Mouse (Mus musculus) adrenal gland, postnatal 10 days (tissue): ENCODE measurements around the gene Srgn. TPM values are rescaled to one million over a fixed set of nuclear protein-coding genes. Genes with fewer than 3 reads are reported as not detected.

Experiments
- DNase-seq: peaks from one replicate; pipeline ENCODE4 v3.0.0; 2021; ENCODE audit warnings: mixed read lengths
- long read RNA-seq, 2 experiments: library from polyadenylated mRNA; stranded (forward); transcript quantifications; one replicate each; pipeline ENCODE4 v2.0.0; 2021
- total RNA-seq, 2 experiments: library from RNA; stranded (reverse); gene quantifications; 2 replicates each; pipeline ENCODE4 v1.2.3; 2021

Gene Srgn
- total RNA-seq: 10 to 100 TPM; 41.3 to 44.6 TPM
- long read RNA-seq, experiment 1, transcript Srgn-201 (3 exons, 938 nt): major isoform, 23 of 29 reads
- long read RNA-seq, experiment 1, partial matches to known transcripts: 4 of 29 reads
- long read RNA-seq, experiment 1, other reads (novel, unspliced or antisense): 1 of 29 reads
- long read RNA-seq, experiment 2, partial matches to known transcripts: 0 of 10 reads
- long read RNA-seq, experiment 2, other reads (novel, unspliced or antisense): 6 of 10 reads

DNA sequence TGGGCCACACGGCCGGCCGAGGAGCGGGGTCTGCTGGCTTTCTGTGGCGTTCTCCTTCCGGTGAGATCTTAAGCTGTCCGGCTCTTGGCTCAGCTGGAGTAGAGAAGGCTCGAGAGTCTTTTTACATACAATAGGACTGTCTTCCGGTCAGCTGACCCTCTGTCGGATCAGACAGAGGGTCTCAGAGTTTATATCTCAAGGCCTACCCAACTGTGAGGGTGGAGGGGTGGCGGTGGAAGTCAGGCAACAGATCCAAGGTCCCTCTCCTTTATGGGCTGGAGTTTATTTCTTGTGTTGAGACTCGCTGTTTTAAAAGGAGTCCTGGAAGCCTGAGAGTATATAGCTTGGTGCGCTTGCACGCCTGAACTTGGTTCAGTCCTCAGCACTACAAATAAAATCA lies at the start of gene Srgn:
Gene Srgn (minus strand): TSS at position 101 of the 400 bp plus-strand sequence.
- no peak for DNase-seq

DNA sequence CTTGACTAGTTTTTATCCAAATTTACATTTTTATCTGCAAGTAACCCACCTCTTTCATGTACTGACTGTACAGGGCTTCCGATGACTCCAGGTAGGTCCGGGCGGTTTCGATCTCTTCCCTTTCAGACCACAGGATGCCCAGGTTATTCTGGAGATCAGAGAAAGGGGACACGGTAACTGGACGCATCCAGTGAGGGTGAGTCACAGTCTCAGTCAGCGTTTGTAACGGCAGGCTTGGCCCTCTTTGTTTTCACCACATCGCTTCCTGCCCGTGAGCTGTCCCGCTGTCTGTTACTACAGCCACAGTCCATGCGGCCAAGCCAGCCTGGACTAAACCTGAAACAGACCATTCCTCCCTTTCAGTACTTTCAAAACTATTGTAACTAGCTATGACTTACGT lies 47.8 kb upstream of the Srgn start:
- DNase-seq: no peak

GRCm38 (mm10) chr10:62570126-62570871 lies 43.0 kb upstream of the Srgn start:
- no peak for DNase-seq

DNA sequence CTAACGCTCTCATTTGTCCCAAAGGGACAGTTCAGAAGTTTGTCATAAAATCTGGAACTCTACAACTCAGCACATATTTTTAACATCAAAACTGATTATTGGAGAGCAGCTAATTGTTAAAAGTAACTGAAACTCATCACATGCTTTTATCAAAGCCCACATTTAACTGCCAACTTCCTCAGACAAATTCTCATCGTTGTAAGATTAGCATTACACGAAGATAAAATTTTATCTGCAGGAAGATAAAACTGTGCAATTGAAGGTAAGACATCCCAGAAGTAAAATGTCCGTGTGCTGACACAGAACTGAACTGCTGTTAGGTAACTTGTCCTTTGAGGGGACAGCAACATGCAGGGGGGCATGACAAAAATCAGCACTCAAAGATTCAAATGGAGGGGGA lies 41.6 kb upstream of the Srgn start:
- no peak for DNase-seq

DNA sequence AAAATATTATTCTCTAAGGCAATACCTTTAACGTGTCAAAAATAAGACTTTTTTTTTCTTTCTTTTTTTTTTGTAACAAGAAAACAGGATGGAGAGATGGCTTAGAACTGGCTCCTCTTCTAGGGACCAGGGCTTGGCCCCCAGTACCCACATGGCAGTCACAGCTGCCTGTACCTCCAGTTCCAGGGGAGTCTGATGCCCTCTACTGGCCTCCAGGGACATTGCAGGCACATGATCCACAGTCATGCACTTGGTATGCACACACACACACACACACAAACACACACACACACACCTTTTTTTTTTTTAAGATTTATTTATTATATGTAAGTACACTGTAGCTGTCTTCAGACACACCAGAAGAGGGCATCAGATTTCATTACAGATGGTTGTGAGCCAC lies 30.5 kb upstream of the Srgn start:
- no peak for DNase-seq

DNA sequence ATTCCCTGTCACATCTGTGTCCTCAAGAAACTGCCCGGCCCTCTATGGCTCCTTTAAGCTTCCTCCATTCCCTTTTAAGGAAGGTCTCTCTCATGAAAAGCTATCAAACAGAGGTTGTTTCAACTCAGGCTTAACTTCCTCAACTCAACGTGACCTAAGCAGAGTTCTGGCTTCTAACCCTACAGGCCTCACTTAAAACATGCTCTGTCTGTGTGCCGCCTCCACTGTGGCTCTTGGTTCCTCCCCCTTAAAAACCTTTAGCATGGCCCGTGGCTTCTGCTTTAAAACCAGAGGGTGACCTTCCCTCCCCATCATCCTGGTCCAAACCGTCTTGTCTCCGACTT lies 29.3 kb upstream of the Srgn start:
- DNase-seq: no peak

GRCm38 (mm10) chr10:62555705-62556557 lies 28.7 kb upstream of the Srgn start:
- no peak for DNase-seq

- DNase-seq: no peak
Observed at GRCm38 (mm10) chr10:62553611-62554091, 26.4 kb upstream of the Srgn start.

GRCm38 (mm10) chr10:62550787-62551300 lies 23.6 kb upstream of the Srgn start:
- no peak for DNase-seq

DNA sequence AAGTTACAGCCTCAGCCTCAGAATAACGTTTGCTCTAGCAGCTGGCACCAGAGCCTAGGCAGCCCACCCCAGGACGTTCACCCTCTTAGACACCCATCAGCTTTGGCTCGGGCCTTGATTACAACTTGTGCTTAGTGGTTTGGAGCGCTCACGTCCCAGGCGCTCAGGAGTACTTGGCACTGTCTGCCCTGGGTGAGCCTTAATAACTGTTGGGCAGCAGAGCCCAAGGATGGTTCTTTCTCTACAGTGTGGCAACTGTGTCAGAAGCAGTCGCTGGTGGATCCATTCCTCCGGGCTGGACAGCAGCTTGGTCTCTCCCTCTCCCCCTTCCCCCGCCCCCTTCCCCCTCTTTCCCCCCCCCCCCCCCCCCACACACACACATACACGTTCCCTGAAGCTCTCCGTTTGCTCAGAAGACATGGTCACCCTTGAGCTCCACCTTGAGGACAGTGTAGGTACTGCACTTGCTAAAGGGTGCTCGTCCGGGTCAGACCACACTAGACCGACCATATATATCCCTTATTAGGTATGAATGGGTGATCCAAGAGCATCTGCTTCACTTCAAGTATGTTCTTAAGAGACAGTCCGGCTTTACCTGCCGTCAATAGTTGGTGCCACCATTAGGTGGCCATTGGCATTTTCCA lies 22.4 kb upstream of the Srgn start:
- peak; percentile 84 for DNase-seq

- DNase-seq: no peak
Observed at GRCm38 (mm10) chr10:62546441-62546840, 19.2 kb upstream of the Srgn start.

- DNase-seq: no peak
Observed at GRCm38 (mm10) chr10:62545759-62546158, 18.5 kb upstream of the Srgn start.

DNA sequence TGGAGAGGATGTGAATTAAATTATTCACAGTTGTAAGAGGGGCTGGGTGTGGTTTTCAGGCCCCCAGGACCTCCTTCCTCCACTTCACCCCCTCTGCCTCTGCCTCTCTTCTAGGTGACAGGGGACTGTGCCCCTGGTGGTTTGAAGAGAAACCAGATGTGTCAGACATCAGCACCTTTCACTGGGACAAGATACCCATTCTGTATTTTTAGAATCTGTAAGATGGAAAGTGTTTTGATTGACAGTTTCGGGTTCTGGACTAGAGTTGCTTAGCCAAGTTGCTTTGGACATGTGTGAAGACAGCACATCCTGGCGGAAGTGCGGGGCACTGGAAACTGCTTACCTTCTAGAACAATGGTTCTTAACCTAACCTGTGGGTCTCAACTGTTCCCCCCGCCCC lies 17.1 kb upstream of the Srgn start:
- DNase-seq: no peak

DNA sequence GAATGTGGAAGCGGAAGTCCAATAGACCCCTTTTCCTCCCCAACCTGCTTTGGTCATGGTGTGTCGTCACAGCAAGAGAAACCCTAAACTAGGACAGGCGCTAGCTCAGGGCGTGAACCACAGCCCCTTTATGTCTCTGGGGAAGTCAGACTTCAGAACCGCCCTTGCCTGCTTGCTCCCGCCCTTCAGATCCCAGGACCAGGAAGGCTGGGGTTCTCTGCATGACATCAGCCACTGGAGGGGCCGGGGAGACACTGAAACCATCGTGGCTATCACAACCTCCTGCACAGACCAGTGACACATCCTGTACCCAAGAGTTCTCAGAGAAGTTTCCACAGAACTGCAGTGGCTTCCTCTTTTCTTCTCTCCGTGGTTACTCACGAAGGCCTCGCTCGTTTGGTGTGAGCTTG lies 16.2 kb upstream of the Srgn start:
- DNase-seq: no peak

DNA sequence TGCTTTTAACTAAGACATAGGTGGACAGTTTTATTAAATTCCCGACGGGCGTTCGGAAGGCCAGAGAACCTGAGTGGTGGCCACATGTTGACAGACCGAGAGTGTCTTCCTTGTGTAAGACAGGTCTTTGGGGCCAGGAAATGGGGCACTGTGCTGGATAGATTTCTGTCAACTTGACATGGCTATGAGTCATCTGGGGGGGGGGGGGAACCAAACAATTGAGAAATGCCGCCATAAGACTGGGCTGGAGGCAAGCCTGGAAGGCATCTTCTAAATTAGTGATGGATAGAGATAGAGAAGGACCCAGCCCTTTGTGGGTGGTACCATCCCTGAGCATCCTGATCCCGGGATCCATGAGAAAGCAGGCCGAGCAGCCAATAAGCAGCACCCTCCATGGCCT lies 15.7 kb upstream of the Srgn start:
- no peak for DNase-seq

GRCm38 (mm10) chr10:62542507-62542906 lies 15.3 kb upstream of the Srgn start:
- no peak for DNase-seq

DNA sequence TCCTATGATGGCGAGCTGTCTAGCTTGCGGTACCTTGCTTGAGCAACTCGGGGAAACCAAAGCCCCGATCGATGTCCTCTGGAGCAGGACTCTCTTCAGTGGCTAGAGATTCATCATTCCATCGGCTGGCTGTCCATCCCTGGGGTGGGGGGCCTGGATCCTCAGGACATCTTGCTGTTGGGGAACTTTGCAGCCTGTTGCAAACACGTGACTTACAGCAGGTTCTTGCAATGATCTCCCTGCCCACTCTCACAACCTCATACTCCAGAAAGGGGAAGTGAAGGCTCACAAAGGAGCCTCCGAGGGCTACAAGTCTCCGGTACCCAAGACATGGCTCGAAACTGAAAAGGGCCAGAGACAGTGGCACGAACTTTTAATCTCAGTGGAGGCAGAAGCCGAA lies 14.2 kb upstream of the Srgn start:
- DNase-seq: no peak

- no peak for DNase-seq
Observed at GRCm38 (mm10) chr10:62540800-62541199, 13.5 kb upstream of the Srgn start.

DNA sequence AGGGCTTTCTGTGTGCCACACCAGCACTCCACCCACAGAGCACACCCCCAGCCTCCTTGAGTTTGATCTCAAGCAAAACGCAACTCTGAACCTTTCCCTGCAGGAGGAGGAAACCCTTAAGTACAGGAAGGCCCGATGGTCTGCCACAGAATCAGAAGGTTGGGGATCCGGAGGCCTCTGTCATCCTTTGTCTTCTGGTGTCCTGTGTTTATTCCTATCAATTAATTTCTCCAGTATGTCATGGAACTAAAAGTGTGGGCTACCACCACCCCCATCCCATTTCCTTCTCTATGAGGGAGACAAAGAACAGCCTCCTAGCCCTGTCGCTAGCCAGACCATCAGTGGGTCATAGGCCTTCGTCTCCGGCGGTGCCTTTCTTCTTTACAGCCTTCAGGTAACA lies 7.3 kb upstream of the Srgn start:
- DNase-seq: no peak

DNA sequence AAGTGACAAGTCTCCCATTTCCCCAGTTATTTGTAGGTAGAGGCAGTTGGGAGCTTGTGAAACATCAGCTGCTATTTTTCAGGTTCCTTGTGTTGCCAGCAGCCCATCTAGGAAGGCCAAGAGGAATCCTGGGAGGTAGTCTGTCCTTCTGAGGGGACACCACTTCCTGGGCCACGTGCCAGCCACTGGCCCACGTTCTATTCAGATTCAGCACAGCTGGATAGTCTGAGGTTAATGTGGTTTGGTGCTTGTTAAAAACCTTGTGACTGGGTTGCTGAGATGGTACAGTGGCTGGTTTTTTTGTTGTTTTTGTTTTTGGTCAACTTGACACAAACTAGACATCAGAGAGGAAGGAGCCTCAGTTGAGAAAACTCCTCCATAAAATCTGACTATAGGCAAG lies 5.6 kb upstream of the Srgn start:
- DNase-seq: no peak

DNA sequence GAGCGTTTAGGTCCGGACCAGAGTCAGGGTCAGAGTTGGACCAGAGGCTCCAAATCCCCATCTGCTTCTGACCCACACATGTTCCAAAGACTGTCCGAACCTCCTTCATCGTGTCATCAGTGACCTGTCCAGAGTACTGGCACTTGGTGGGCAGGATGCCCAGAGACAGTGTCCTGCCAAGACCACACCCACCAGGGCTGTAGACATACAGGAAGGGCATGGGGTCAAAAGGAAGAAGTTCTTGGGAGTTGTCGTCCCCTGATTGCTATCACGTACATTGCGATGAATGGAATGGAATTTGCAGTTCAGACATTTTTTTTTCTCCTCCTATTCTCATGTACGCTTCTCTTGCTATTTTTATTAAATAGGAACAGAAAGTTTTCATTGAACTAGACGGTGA lies 2.9 kb upstream of the Srgn start:
- peak; percentile 57 for DNase-seq

DNA sequence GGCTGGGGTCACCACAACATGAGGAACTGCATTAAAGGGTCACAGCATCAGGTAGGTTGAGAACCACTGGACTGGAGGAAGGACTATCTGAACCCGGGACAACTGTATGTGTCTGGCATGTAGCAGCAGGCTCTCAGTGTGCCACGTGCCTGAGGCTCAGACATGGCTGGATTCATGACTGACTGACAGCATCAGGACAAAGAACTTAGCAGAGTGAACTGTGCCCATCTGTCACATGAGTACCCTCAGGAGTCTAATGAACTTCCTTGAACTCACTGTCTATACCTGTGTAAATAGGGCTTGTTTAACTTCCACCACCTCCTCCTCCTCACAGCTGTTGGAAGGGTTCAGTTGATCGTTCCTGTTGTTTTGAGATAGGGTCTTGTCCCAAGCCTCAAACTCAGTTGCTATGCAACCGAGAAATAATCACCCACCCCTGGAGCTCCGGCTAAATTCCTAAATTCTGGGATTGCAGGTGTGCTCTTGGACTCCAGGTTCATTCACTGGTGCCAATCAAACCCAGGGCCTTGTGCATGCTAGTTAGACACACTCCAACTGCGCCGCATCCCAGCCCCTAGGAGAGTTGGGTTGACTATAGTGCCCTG lies 4.8 kb downstream of the Srgn start:
- no peak for DNase-seq
